Comparison of ENCODE assay signal across 28 mouse cellular contexts in the genomic region with DNA sequence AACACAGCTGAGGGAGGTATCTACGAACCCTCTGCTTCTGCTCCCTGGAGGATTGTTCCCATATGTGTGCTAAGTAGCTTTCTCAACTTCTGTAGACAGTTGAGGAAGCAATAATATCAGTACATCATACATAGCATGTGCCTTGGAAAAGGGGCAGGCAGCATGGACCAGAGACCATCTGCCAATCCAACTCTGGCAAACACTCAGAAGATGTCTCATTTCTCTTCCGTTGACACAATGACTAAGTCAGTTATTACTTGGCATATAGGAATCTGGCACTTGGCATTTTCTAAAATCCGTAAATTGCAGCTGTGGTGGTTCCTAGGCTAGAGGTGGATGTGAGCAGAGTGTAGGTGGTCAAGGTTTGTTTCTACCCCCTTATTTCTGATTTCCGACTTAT.
A peak's percentile ranks its signal among the peaks of the same experiment; 100 is the strongest.
DNase-seq lines count a peak whose midpoint lies in the region; ATAC-seq and TF ChIP-seq lines count a peak whose summit lies in the region.
"Had no signal": no experiment of that assay in that cellular context is flagged by ENCODE, and none has a peak within 500 bp of the region (broad histone marks: within the 10 kb centered on the region; RNA-seq: fewer than 3 reads in every experiment).

No protein-coding gene starts in this region.

- peak; percentile 4 for DNase-seq in cerebellum, adult 8-10 months
- no peak for DNase-seq in cerebellum, adult 11 months
- peak; percentile 4 for DNase-seq in layer of hippocampus, adult 11-12 months (ENCODE audit: low spot score)
- DNase-seq in layer of hippocampus, adult 2 months (ENCODE audit: low spot score in 2 of 2), result no peak
- peak; percentile 6 for DNase-seq in layer of hippocampus, adult 9-11 months
- no peak for DNase-seq in layer of hippocampus, postnatal 10 days (ENCODE audit: low spot score in 2 of 2)
- peak; percentile 19 to 27 for DNase-seq in cerebellum, postnatal 25 days
- no peak for DNase-seq in liver, postnatal 0 days
- DNase-seq: adrenal gland, adult 8-10 months; adrenal gland, postnatal 25 days; B cell, adult 2 months; forebrain, postnatal 0 days; gastrocnemius, postnatal 25 days; heart, adult 18-20 months; heart, postnatal 10 days; heart, postnatal 36 days; kidney, adult 11 months had no signal

- no peaks in the 10 kb centered on the region for H3K4me1 ChIP-seq in liver, postnatal 0 days (ENCODE audit: insufficient read depth)
- H3K4me1 ChIP-seq: embryonic facial prominence, embryonic 12.5 days; embryonic facial prominence, embryonic 15.5 days; heart, embryonic 12.5 days; heart, embryonic 15.5 days; hindbrain, embryonic 10.5 days; hindbrain, embryonic 13.5 days; intestine, embryonic 15.5 days had no signal

- no peak for ATAC-seq in liver, postnatal 0 days
- ATAC-seq: forebrain, embryonic 14.5 days; forebrain, postnatal 0 days; hindbrain, embryonic 16.5 days; intestine, embryonic 15.5 days had no signal

- H3K4me3 ChIP-seq in layer of hippocampus, adult 2 months, result no peak overlapping the region
- no peak overlapping the region for H3K4me3 ChIP-seq in liver, postnatal 0 days (ENCODE audit: low read depth, low read length)
- H3K4me3 ChIP-seq: embryonic facial prominence, embryonic 12.5 days; embryonic facial prominence, embryonic 15.5 days; heart, embryonic 12.5 days; heart, embryonic 15.5 days; hindbrain, embryonic 10.5 days; hindbrain, embryonic 13.5 days; intestine, embryonic 15.5 days had no signal

- H3K27me3 ChIP-seq in liver, postnatal 0 days (ENCODE audit: insufficient read depth, low read length), result no peaks in the 10 kb centered on the region
- H3K27me3 ChIP-seq: CH12.LX; embryonic facial prominence, embryonic 12.5 days; embryonic facial prominence, embryonic 15.5 days; heart, embryonic 12.5 days; heart, embryonic 15.5 days; hindbrain, embryonic 13.5 days; intestine, embryonic 15.5 days had no signal

- H3K4me2 ChIP-seq in liver, postnatal 0 days (ENCODE audit: low read depth, low read length), result no peak overlapping the region
- H3K4me2 ChIP-seq: embryonic facial prominence, embryonic 12.5 days; embryonic facial prominence, embryonic 15.5 days; heart, embryonic 12.5 days; heart, embryonic 15.5 days; hindbrain, embryonic 13.5 days; intestine, embryonic 15.5 days had no signal

- H3K27ac ChIP-seq in layer of hippocampus, adult 2 months, result no peak overlapping the region
- H3K27ac ChIP-seq in liver, postnatal 0 days (ENCODE audit: low read depth), result no peak overlapping the region
- H3K27ac ChIP-seq: embryonic facial prominence, embryonic 12.5 days; embryonic facial prominence, embryonic 15.5 days; heart, embryonic 15.5 days; hindbrain, embryonic 10.5 days; hindbrain, embryonic 13.5 days; intestine, embryonic 15.5 days had no signal

- no peak overlapping the region for H3K9ac ChIP-seq in liver, postnatal 0 days (replicated peaks)
- H3K9ac ChIP-seq: embryonic facial prominence, embryonic 12.5 days; embryonic facial prominence, embryonic 15.5 days; forebrain, postnatal 0 days; heart, embryonic 12.5 days; heart, embryonic 15.5 days; hindbrain, embryonic 13.5 days; intestine, embryonic 15.5 days had no signal

- H3K36me3 ChIP-seq in liver, postnatal 0 days (replicated peaks; ENCODE audit: insufficient read depth, low read length), result no peaks in the 10 kb centered on the region
- H3K36me3 ChIP-seq: embryonic facial prominence, embryonic 12.5 days; embryonic facial prominence, embryonic 15.5 days; G1E; heart, embryonic 12.5 days; heart, embryonic 15.5 days; hindbrain, embryonic 10.5 days; hindbrain, embryonic 13.5 days; intestine, embryonic 15.5 days had no signal

- TF ChIP-seq EP300 in liver, postnatal 0 days (IDR thresholded peaks at IDR 0.05; ENCODE audit: low read depth), result no peak

- WGBS in liver, postnatal 0 days (ENCODE audit: insufficient replicate concordance), result 76% methylated on average over 4 of the region's 4 CpGs

- TF ChIP-seq CTCF in layer of hippocampus, adult 2 months (conservative IDR thresholded peaks at IDR 0.05), result no peak
- no peak for TF ChIP-seq CTCF in liver, postnatal 0 days (IDR thresholded peaks at IDR 0.05; ENCODE audit: low read depth)

- H3K9me3 ChIP-seq in liver, postnatal 0 days (ENCODE audit: low read length), result no peaks in the 10 kb centered on the region
- H3K9me3 ChIP-seq: embryonic facial prominence, embryonic 12.5 days; embryonic facial prominence, embryonic 15.5 days; heart, embryonic 12.5 days; heart, embryonic 15.5 days; hindbrain, embryonic 10.5 days; hindbrain, embryonic 13.5 days; intestine, embryonic 15.5 days had no signal

Comparison
In these comparisons a context has a peak if more than half of its experiments do, and no peak if none do; other contexts are left out.
1. DNase-seq: peak in cerebellum, adult 8-10 months (single experiment), layer of hippocampus, adult 11-12 months (single experiment), layer of hippocampus, adult 9-11 months (single experiment) and cerebellum, postnatal 25 days (2 of 2); none in cerebellum, adult 11 months (single experiment), layer of hippocampus, adult 2 months (0 of 2), layer of hippocampus, postnatal 10 days (0 of 2) and liver, postnatal 0 days (single experiment).